Mouse (Mus musculus): ENCODE measurements around the gene Sertad2. TPM values are rescaled to one million over a fixed set of nuclear protein-coding genes. Genes with fewer than 3 reads are reported as not detected.

Sertad2 gene
- polyA plus RNA-seq, 1 experiment from 2014 or later, result 31.8 TPM

DNA sequence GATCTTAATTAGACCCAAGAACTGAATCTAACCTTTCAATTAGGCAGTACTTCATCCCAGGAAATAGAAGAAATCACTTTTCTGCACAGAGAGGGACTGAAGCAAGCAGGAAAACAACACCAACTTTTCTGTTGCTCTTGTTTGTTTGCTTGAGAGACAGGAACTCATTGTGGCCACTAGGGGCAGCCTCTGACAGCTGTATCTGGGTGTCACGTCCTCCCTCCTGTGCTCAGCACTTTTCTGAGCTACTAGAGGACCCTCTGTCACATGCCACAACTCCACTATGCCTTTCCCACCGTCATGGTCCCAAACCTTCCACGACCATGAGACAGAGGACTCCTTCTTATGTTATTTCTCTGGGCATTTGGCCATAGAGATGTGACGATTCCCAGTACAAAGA is 118.6 kb downstream of the Sertad2 start:
- 36% methylated on average over 4 of the region's 4 CpGs for WGBS
- Histone ChIP-seq H3K27me3 (ENCODE audit: insufficient read depth, poor library complexity, severe bottlenecking) (no peaks in the 10 kb centered on the region), H3K27ac (peak overlapping the region; percentile 45; the same call in 1 of the 2 replicates), H3K4me3 (no peak overlapping the region), H3K4me1 (replicated peaks) (peaks cover 64% of the 10 kb centered on the region), H3K9me3 (no peaks in the 10 kb centered on the region), H3K36me3 (no peaks in the 10 kb centered on the region)
- peak; percentile 50 for DNase-seq (ENCODE audit: low spot score)

DNA sequence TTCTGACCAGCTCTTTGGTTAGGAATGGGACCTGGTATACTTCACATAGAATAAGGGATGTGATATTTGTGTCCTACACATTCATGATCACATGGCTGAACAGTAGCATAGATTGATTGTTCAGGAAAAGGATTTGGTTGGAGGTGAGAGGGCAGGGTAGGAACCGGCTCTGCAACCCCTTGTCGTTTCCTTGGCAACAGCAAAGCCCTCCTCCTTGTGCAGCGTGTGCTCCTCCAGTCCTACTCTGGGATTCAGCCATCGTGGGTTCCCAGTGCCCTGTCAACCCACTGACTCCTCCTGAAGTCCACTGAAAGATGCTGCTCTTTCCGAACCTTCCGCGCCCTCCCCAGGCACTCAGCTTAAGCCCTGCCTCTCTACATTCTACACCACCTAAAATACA is 119.8 kb downstream of the Sertad2 start:
- Histone ChIP-seq H3K27me3 (ENCODE audit: insufficient read depth, poor library complexity, severe bottlenecking) (no peaks in the 10 kb centered on the region), H3K9me3 (no peaks in the 10 kb centered on the region), H3K4me1 (replicated peaks) (peaks cover 54% of the 10 kb centered on the region), H3K4me3 (no peak overlapping the region), H3K36me3 (no peaks in the 10 kb centered on the region), H3K27ac (peak overlapping the region; percentile 66)
- 58% methylated on average over 7 of the region's 7 CpGs for WGBS
- no peak for DNase-seq (ENCODE audit: low spot score)

DNA sequence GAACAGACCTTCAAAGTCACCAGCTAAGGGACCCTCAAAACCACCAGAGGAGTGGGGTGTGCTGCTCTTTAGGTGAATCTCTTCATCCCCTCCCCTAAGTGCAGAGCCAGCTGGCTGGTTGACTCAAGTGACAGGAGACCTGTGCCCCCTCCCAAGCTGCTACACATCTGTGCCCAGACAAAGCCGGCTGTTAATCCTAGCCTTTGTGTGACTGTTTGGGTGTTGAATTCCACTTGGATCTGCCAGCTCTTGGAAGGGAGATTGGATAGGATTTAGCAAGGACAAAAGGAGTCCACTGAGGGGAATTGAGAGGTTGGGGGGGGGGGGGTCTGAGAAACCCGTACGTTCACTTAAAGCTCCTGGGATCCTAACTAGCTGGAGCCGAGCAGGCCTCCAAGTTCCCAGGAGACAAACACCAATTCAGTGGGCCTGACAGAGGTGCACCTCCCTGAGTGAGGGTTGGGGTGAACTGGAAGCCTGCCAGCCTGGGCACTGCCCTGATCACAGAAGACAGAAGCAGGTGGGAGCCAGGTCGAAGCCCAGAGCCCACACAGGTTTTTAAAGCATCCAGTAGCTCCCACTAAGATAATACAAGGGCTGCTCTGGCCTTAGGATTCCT is 120.6 kb downstream of the Sertad2 start:
- H3K27me3 ChIP-seq (ENCODE audit: insufficient read depth, poor library complexity, severe bottlenecking), result no peaks in the 10 kb centered on the region
- peaks cover 50% of the 10 kb centered on the region for H3K4me1 ChIP-seq (replicated peaks)
- no peaks in the 10 kb centered on the region for H3K9me3 ChIP-seq
- DNase-seq (ENCODE audit: low spot score), result no peak
- 24% methylated on average over 5 of the region's 5 CpGs for WGBS
- no peaks in the 10 kb centered on the region for H3K36me3 ChIP-seq
- peak overlapping the region; percentile 66 for H3K27ac ChIP-seq
- no peak overlapping the region for H3K4me3 ChIP-seq

GRCm38 (mm10) chr11:20664878-20665277 is 121.8 kb downstream of the Sertad2 start:
- Histone ChIP-seq H3K4me1 (replicated peaks) (peaks cover 55% of the 10 kb centered on the region), H3K36me3 (no peaks in the 10 kb centered on the region), H3K27me3 (ENCODE audit: insufficient read depth, poor library complexity, severe bottlenecking) (no peaks in the 10 kb centered on the region), H3K27ac (0 out of 2 replicates have a peak overlapping the region, but pooled peaks have one; percentile 66), H3K9me3 (no peaks in the 10 kb centered on the region), H3K4me3 (no peak overlapping the region)
- no peak for DNase-seq (ENCODE audit: low spot score)
- WGBS, result 72% methylated on average over 9 of the region's 9 CpGs

GRCm38 (mm10) chr11:20671789-20672392 is 128.8 kb downstream of the Sertad2 start:
- no peak for DNase-seq (ENCODE audit: low spot score)
- H3K9me3 ChIP-seq, result no peaks in the 10 kb centered on the region
- 60% methylated on average over 6 of the region's 6 CpGs for WGBS
- H3K27ac ChIP-seq, result peak overlapping the region; percentile 18; the same call in 1 of the 2 replicates
- H3K4me3 ChIP-seq, result no peak overlapping the region
- H3K36me3 ChIP-seq, result no peaks in the 10 kb centered on the region
- H3K4me1 ChIP-seq (replicated peaks), result peaks cover 8% of the 10 kb centered on the region; the same call in 1 of the 2 replicates
- no peaks in the 10 kb centered on the region for H3K27me3 ChIP-seq (ENCODE audit: insufficient read depth, poor library complexity, severe bottlenecking)

GRCm38 (mm10) chr11:20672513-20672912 is 129.5 kb downstream of the Sertad2 start:
- WGBS, result 83% methylated on average over 6 of the region's 6 CpGs
- H3K27ac ChIP-seq, result no peak overlapping the region

DNA sequence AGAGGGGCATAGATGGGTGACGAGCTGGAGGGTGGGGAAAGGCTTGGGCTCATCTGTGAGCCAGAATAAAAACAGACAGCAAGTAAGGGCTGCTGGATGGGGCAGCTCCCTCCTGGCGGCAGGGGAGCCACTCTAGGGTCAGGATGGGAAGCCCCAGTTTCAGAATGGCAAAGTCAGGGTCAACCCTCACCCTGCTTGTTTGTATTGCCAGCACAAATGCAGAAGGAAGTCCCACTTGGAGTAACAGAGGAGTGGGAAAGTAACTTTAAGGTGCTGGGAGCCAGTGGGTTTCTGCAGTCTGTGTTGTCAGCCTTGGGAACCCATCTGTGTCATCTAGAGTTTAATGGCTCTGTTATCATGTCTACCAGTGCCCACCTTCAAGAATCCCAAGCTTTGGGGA is 136.3 kb downstream of the Sertad2 start:
- Histone ChIP-seq H3K4me3 (no peak overlapping the region), H3K27ac (no peak overlapping the region), H3K9me3 (no peaks in the 10 kb centered on the region), H3K4me1 (replicated peaks) (no peaks in the 10 kb centered on the region), H3K36me3 (peaks cover 1% of the 10 kb centered on the region; the same call in 1 of the 2 replicates), H3K27me3 (ENCODE audit: insufficient read depth, poor library complexity, severe bottlenecking) (no peaks in the 10 kb centered on the region)
- WGBS, result 77% methylated on average over 2 of the region's 2 CpGs
- no peak for DNase-seq (ENCODE audit: low spot score)

More at GRCm38 (mm10) chr11:20672513-20672912, 129.5 kb downstream of the Sertad2 start:
- Histone ChIP-seq H3K9me3 (no peaks in the 10 kb centered on the region), H3K4me3 (no peak overlapping the region), H3K27me3 (ENCODE audit: insufficient read depth, poor library complexity, severe bottlenecking) (no peaks in the 10 kb centered on the region), H3K4me1 (replicated peaks) (peaks cover 8% of the 10 kb centered on the region; the same call in 1 of the 2 replicates), H3K36me3 (no peaks in the 10 kb centered on the region)
- DNase-seq (ENCODE audit: low spot score), result no peak

GRCm38 (mm10) chr11:20680781-20681180 is 137.7 kb downstream of the Sertad2 start:
- DNase-seq (ENCODE audit: low spot score), result no peak
- Histone ChIP-seq H3K9me3 (no peaks in the 10 kb centered on the region), H3K36me3 (peaks cover 10% of the 10 kb centered on the region), H3K27ac (no peak overlapping the region; the same call in 1 of the 2 replicates), H3K4me3 (no peak overlapping the region), H3K27me3 (ENCODE audit: insufficient read depth, poor library complexity, severe bottlenecking) (no peaks in the 10 kb centered on the region), H3K4me1 (replicated peaks) (no peaks in the 10 kb centered on the region)
- 89% methylated on average over 5 of the region's 5 CpGs for WGBS

DNA sequence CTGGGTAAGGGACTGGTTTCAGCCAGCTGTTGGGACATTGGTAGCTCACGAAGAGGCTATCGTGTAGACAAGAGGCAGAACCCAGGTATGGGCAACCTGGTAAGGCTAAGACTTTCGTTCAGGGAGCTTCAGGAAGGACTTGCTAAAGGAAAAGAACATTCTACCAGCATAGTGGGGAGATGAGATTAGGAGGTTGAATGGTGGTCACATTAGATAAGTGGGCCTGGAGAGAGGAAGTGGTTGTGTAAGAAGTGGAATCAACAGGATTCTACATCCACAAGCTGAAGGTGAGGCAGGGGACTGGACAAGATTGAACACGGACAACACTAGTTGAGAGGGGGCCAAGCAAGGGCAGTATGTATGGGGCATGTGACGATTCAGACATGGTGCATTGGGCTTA is 138.6 kb downstream of the Sertad2 start:
- H3K4me3 ChIP-seq, result no peak overlapping the region
- H3K27me3 ChIP-seq (ENCODE audit: insufficient read depth, poor library complexity, severe bottlenecking), result no peaks in the 10 kb centered on the region
- 87% methylated on average over 5 of the region's 5 CpGs for WGBS
- DNase-seq (ENCODE audit: low spot score), result no peak
- H3K9me3 ChIP-seq, result no peaks in the 10 kb centered on the region
- no peaks in the 10 kb centered on the region for H3K4me1 ChIP-seq (replicated peaks)
- H3K27ac ChIP-seq, result no peak overlapping the region
- H3K36me3 ChIP-seq, result peaks cover 19% of the 10 kb centered on the region

DNA sequence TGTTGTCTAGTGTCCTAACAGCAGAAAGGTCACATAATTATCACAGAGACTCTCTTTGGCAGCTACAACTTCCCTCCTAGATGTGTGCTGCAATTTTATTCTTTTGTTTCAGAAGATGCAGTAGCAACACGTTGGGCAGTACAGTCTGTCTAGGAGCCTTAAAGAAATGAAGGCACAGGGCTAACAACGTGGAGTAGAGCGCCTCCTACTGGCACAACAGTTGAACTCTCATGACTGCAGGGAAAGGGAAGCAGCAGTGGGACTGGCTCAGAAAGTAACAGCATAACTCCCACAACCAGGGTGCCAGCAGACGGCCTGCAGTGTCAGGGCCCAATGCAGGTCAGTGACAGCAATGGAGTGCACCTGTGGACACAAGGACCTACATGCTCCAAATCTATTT is 147.9 kb downstream of the Sertad2 start:
- Histone ChIP-seq H3K27me3 (ENCODE audit: insufficient read depth, poor library complexity, severe bottlenecking) (no peaks in the 10 kb centered on the region), H3K27ac (no peak overlapping the region), H3K4me3 (no peak overlapping the region), H3K36me3 (peaks cover 16% of the 10 kb centered on the region), H3K4me1 (replicated peaks) (no peaks in the 10 kb centered on the region), H3K9me3 (no peaks in the 10 kb centered on the region)
- WGBS, result 7% methylated on average over 4 of the region's 4 CpGs
- DNase-seq (ENCODE audit: low spot score), result peak; percentile 79

Other genes with a start within 250 kb of the Sertad2 start
- 15.3 and 15.7 TPM in 2 replicates for gene Slc1a4, start 210.5 kb upstream of the Sertad2 start, polyA plus RNA-seq (2016; fragmentation: Nextera tagmentation; extraction: Ambion mirVana)
- 21.5 and 26.1 TPM in 2 replicates for gene Aftph, start 198.3 kb downstream of the Sertad2 start, polyA plus RNA-seq (2016; fragmentation: Nextera tagmentation; extraction: Ambion mirVana)